Comparison of ENCODE assay signal across 8 mouse cellular contexts in genomic region chr5:149287148-149288038, GRCm38 (mm10). TPM values are rescaled to one million over a fixed set of nuclear protein-coding genes. Genes with fewer than 3 reads are reported as not detected.
DNase-seq lines count a peak whose midpoint lies in the region; ATAC-seq lines count a peak whose summit lies in the region.

No protein-coding gene starts in this region.

- H3K4me2 ChIP-seq in forebrain, embryonic 15.5 days (replicated peaks), result peak overlapping the region; percentile 57
- H3K4me2 ChIP-seq in neural tube, embryonic 14.5 days (ENCODE audit: low read depth, low read length), result peak overlapping the region; percentile 54

- DNase-seq in kidney, adult 18-20 months, result peak; percentile 26
- no peak for DNase-seq in kidney, adult 8-10 months
- DNase-seq in cerebellum, adult 11 months, result peak; percentile 28
- DNase-seq in kidney, postnatal 14 days, result peak; percentile 38
- DNase-seq in adrenal gland, adult (ENCODE audit: inconsistent age in 2 of 2, low spot score in 1 of 2), result no peak

- no peaks in the 10 kb centered on the region for H3K27me3 ChIP-seq in forebrain, embryonic 15.5 days
- H3K27me3 ChIP-seq in neural tube, embryonic 14.5 days (ENCODE audit: control insufficient read depth, insufficient read depth, low read length), result no peaks in the 10 kb centered on the region

- peak overlapping the region; percentile 40 for H3K4me3 ChIP-seq in forebrain, embryonic 15.5 days
- peak overlapping the region; percentile 31 for H3K4me3 ChIP-seq in neural tube, embryonic 14.5 days (ENCODE audit: low read depth, low read length)

- no peaks in the 10 kb centered on the region for H3K36me3 ChIP-seq in forebrain, embryonic 15.5 days
- H3K36me3 ChIP-seq in neural tube, embryonic 14.5 days (ENCODE audit: control insufficient read depth, insufficient read depth, low read length), result no peaks in the 10 kb centered on the region

- no peaks in the 10 kb centered on the region for H3K9me3 ChIP-seq in forebrain, embryonic 15.5 days
- H3K9me3 ChIP-seq in neural tube, embryonic 14.5 days (ENCODE audit: control insufficient read depth, low read length), result no peaks in the 10 kb centered on the region

- H3K9ac ChIP-seq in forebrain, embryonic 15.5 days (replicated peaks), result peak overlapping the region; percentile 44
- H3K9ac ChIP-seq in neural tube, embryonic 14.5 days (replicated peaks; ENCODE audit: low read depth, low read length), result peak overlapping the region; percentile 46

- ATAC-seq in forebrain, embryonic 15.5 days (replicated peaks), result peak; percentile 68
- ATAC-seq in neural tube, embryonic 14.5 days (ENCODE audit: low read depth), result no peak; the same call in 1 of the 2 replicates
- no peak for ATAC-seq in megakaryocyte progenitor cell, adult 5-6 weeks (replicated peaks; ENCODE audit: poor library complexity)

- 19% methylated on average over 41 of the region's 41 CpGs for WGBS in forebrain, embryonic 15.5 days
- 16% methylated on average over 41 of the region's 41 CpGs for WGBS in neural tube, embryonic 14.5 days

- H3K27ac ChIP-seq in forebrain, embryonic 15.5 days (replicated peaks), result peak overlapping the region; percentile 51
- H3K27ac ChIP-seq in neural tube, embryonic 14.5 days (ENCODE audit: low read depth, low read length), result peak overlapping the region; percentile 12; the same call in 1 of the 2 replicates

- peaks cover 7% of the 10 kb centered on the region; the same call in 1 of the 2 replicates for H3K4me1 ChIP-seq in forebrain, embryonic 15.5 days
- no peaks in the 10 kb centered on the region for H3K4me1 ChIP-seq in neural tube, embryonic 14.5 days (ENCODE audit: control insufficient read depth, insufficient read depth, low read length)

RNA-seq across cellular contexts. Expression of gene Alox5ap, which starts 22.8 kb away (rescaled TPM):
- polyA plus RNA-seq in forebrain, embryonic 15.5 days (2015; fragmentation: Nextera tagmentation; extraction: Ambion mirVana), result 8.3 and 8.8 TPM in 2 replicates
- polyA plus RNA-seq in neural tube, embryonic 14.5 days (2014; fragmentation: Nextera tagmentation; extraction: Ambion mirVana), result 11.0 and 13.3 TPM in 2 replicates
- 426 and 442 TPM in 2 replicates for total RNA-seq in megakaryocyte progenitor cell, adult 5-6 weeks (2015)
- 320 and 453 TPM in 2 replicates for total RNA-seq in megakaryocyte progenitor cell, adult 5-6 weeks (2017)

Comparison
In these comparisons a context has a peak if more than half of its experiments do, and no peak if none do; other contexts are left out.
1. DNase-seq: peak in kidney, adult 18-20 months (single experiment), cerebellum, adult 11 months (single experiment) and kidney, postnatal 14 days (single experiment); none in kidney, adult 8-10 months (0 of 2) and adrenal gland, adult (0 of 2).